Mouse (Mus musculus): ENCODE measurements at regions not wholly inside any gene's neighbourhood (a gene's known extent, or its start where the extent isn't known, plus 50 kb on each side); places are given as distances from the start of the nearest gene placed in this dataset.

GRCm38 (mm10) chr15:25536451-25537334 lies 85.6 kb upstream of the Myo10 start:
- TF ChIP-seq CTCF (IDR thresholded peaks at IDR 0.05; ENCODE audit: low read depth, low read length), result no peak
- no peak for TF ChIP-seq POLR2A (IDR thresholded peaks at IDR 0.05; ENCODE audit: extremely low read depth, insufficient read depth, low read length)
- 86% methylated on average over 22 of the region's 22 CpGs for WGBS
- H3K79me2 ChIP-seq (ENCODE audit: control insufficient read depth, insufficient read depth, low read length), result no peaks in the 10 kb centered on the region
- H3K4me3 ChIP-seq (ENCODE audit: insufficient read depth, low read depth, low read length), result no peak overlapping the region
- no peak overlapping the region for H3K27ac ChIP-seq (replicated peaks; ENCODE audit: insufficient read depth, low read depth, low read length)
- no peak for DNase-seq (ENCODE audit: extremely low read depth, low read depth, low spot score)
- no peaks in the 10 kb centered on the region for H3K36me3 ChIP-seq (ENCODE audit: control insufficient read depth, insufficient read depth, low read length)
- H3K4me1 ChIP-seq (ENCODE audit: control insufficient read depth, insufficient read depth, low read length), result peaks cover 1% of the 10 kb centered on the region
- H3K27me3 ChIP-seq (ENCODE audit: control insufficient read depth, insufficient read depth, low read length), result no peaks in the 10 kb centered on the region
- H3K9ac ChIP-seq (ENCODE audit: low read depth, low read length), result no peak overlapping the region

- H3K4me1 ChIP-seq (ENCODE audit: control insufficient read depth, insufficient read depth, low read length), result no peaks in the 10 kb centered on the region
- no peak overlapping the region; the same call in 1 of the 2 replicates for H3K27ac ChIP-seq (replicated peaks; ENCODE audit: insufficient read depth, low read depth, low read length)
- H3K36me3 ChIP-seq (ENCODE audit: control insufficient read depth, insufficient read depth, low read length), result no peaks in the 10 kb centered on the region
- no peak overlapping the region for H3K4me3 ChIP-seq (ENCODE audit: insufficient read depth, low read depth, low read length)
- no peaks in the 10 kb centered on the region for H3K79me2 ChIP-seq (ENCODE audit: control insufficient read depth, insufficient read depth, low read length)
- no peaks in the 10 kb centered on the region for H3K27me3 ChIP-seq (ENCODE audit: control insufficient read depth, insufficient read depth, low read length)
- no peak overlapping the region for H3K9ac ChIP-seq (ENCODE audit: low read depth, low read length)
- no peak for DNase-seq (ENCODE audit: extremely low read depth, low read depth, low spot score)
- 73% methylated on average over 20 of the region's 20 CpGs for WGBS
- TF ChIP-seq POLR2A (IDR thresholded peaks at IDR 0.05; ENCODE audit: extremely low read depth, insufficient read depth, low read length) (no peak), CTCF (IDR thresholded peaks at IDR 0.05; ENCODE audit: low read depth, low read length) (no peak)
Observed at GRCm38 (mm10) chr15:25539344-25540176, 82.8 kb upstream of the Myo10 start.

GRCm38 (mm10) chr15:25542382-25542781 lies 79.9 kb upstream of the Myo10 start:
- H3K27me3 ChIP-seq (ENCODE audit: control insufficient read depth, insufficient read depth, low read length), result no peaks in the 10 kb centered on the region
- DNase-seq (ENCODE audit: extremely low read depth, low read depth, low spot score), result no peak
- WGBS, result 90% methylated on average over 4 of the region's 4 CpGs
- H3K79me2 ChIP-seq (ENCODE audit: control insufficient read depth, insufficient read depth, low read length), result no peaks in the 10 kb centered on the region
- no peak overlapping the region for H3K9ac ChIP-seq (ENCODE audit: low read depth, low read length)
- no peak overlapping the region for H3K27ac ChIP-seq (replicated peaks; ENCODE audit: insufficient read depth, low read depth, low read length)
- no peaks in the 10 kb centered on the region for H3K36me3 ChIP-seq (ENCODE audit: control insufficient read depth, insufficient read depth, low read length)
- H3K4me3 ChIP-seq (ENCODE audit: insufficient read depth, low read depth, low read length), result no peak overlapping the region
- TF ChIP-seq POLR2A (IDR thresholded peaks at IDR 0.05; ENCODE audit: extremely low read depth, insufficient read depth, low read length), result no peak
- no peak for TF ChIP-seq CTCF (IDR thresholded peaks at IDR 0.05; ENCODE audit: low read depth, low read length)
- H3K4me1 ChIP-seq (ENCODE audit: control insufficient read depth, insufficient read depth, low read length), result no peaks in the 10 kb centered on the region

GRCm38 (mm10) chr15:25546185-25546584 lies 76.1 kb upstream of the Myo10 start:
- 62% methylated on average over 4 of the region's 4 CpGs for WGBS

GRCm38 (mm10) chr15:25550269-25551054 lies 71.9 kb upstream of the Myo10 start:
- no peak overlapping the region for H3K27ac ChIP-seq (replicated peaks; ENCODE audit: insufficient read depth, low read depth, low read length)
- H3K36me3 ChIP-seq (ENCODE audit: control insufficient read depth, insufficient read depth, low read length), result no peaks in the 10 kb centered on the region
- no peak overlapping the region for H3K9ac ChIP-seq (ENCODE audit: low read depth, low read length)
- TF ChIP-seq POLR2A (IDR thresholded peaks at IDR 0.05; ENCODE audit: extremely low read depth, insufficient read depth, low read length) (no peak), CTCF (IDR thresholded peaks at IDR 0.05; ENCODE audit: low read depth, low read length) (no peak)
- no peaks in the 10 kb centered on the region for H3K4me1 ChIP-seq (ENCODE audit: control insufficient read depth, insufficient read depth, low read length)
- H3K4me3 ChIP-seq (ENCODE audit: insufficient read depth, low read depth, low read length), result no peak overlapping the region
- H3K79me2 ChIP-seq (ENCODE audit: control insufficient read depth, insufficient read depth, low read length), result no peaks in the 10 kb centered on the region
- no peaks in the 10 kb centered on the region for H3K27me3 ChIP-seq (ENCODE audit: control insufficient read depth, insufficient read depth, low read length)
- DNase-seq (ENCODE audit: extremely low read depth, low read depth, low spot score), result peak; percentile 34
- WGBS, result 84% methylated on average over 8 of the region's 8 CpGs

More at GRCm38 (mm10) chr15:25546185-25546584, 76.1 kb upstream of the Myo10 start:
- H3K36me3 ChIP-seq (ENCODE audit: control insufficient read depth, insufficient read depth, low read length), result no peaks in the 10 kb centered on the region
- H3K27ac ChIP-seq (replicated peaks; ENCODE audit: insufficient read depth, low read depth, low read length), result no peak overlapping the region
- H3K4me3 ChIP-seq (ENCODE audit: insufficient read depth, low read depth, low read length), result no peak overlapping the region
- TF ChIP-seq CTCF (IDR thresholded peaks at IDR 0.05; ENCODE audit: low read depth, low read length) (no peak), POLR2A (IDR thresholded peaks at IDR 0.05; ENCODE audit: extremely low read depth, insufficient read depth, low read length) (no peak)
- no peak overlapping the region for H3K9ac ChIP-seq (ENCODE audit: low read depth, low read length)
- no peaks in the 10 kb centered on the region for H3K79me2 ChIP-seq (ENCODE audit: control insufficient read depth, insufficient read depth, low read length)
- H3K27me3 ChIP-seq (ENCODE audit: control insufficient read depth, insufficient read depth, low read length), result no peaks in the 10 kb centered on the region
- DNase-seq (ENCODE audit: extremely low read depth, low read depth, low spot score), result no peak
- H3K4me1 ChIP-seq (ENCODE audit: control insufficient read depth, insufficient read depth, low read length), result no peaks in the 10 kb centered on the region
